Mouse (Mus musculus) heart, postnatal 0 days (tissue): ENCODE measurements around the gene Prdm11.

ENCODE experiments used
- CTCF ChIP-seq: IDR thresholded peaks from 2 replicates; pipeline ENCODE4 v1.5.1; 2016; ENCODE audit warnings: antibody characterized with exemption, control low read depth, low read depth
- EP300 ChIP-seq: IDR thresholded peaks from 2 replicates; pipeline ENCODE4 v1.6.1; 2016; ENCODE audit warnings: antibody characterized with exemption, low read depth

DNA sequence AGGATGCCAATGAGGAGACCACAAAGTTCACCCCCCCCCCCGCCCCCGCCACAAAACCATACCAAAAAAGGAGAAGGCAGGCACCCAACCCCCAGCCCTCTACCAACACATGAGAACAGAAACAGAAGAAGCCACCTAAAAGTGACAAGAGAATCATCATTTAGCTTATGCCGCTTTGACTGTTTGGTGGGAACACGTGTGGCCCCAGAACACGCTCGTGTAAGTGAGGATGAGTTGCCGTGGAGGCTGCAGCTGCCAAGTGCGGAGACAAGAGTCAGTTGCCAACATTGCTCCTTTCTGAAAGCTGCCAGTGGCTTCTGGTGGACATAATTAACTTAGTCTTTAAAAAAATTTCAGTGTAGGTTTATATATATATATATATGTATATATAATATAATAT is 74.4 kb downstream of the Prdm11 start:
- no peak for TF ChIP-seq CTCF
- TF ChIP-seq EP300 = no peak
